Mouse (Mus musculus) liver, postnatal 0 days (tissue): ENCODE results near the gene Mto1. TPM values are rescaled to one million over a fixed set of nuclear protein-coding genes. Genes with fewer than 3 reads are reported as not detected.

Experiments used
- ATAC-seq: fragments of 200-750 bp; cut with Nextera tagmentation; 2 replicates; pipeline ENCODE4 v1.8.0; 2017; ENCODE audit warnings: mild to moderate bottlenecking, moderate library complexity
- DNase-seq: peaks from one replicate; pipeline ENCODE4 v3.0.0-alpha.2; 2016
- H3K27ac ChIP-seq: fragments of 300-500 bp; sonication (generic); 2 replicates; pipeline ENCODE4 v1.5.1; 2014; ENCODE audit warnings: antibody characterized with exemption, moderate library complexity, mild to moderate bottlenecking, low read depth
- H3K27me3 ChIP-seq: fragments of 300-500 bp; sonication (generic); 2 replicates; pipeline ENCODE4 v1.6.1; 2014; ENCODE audit warnings: low read length, control low read depth, mixed read lengths; ENCODE audit not compliant: insufficient read depth
- H3K36me3 ChIP-seq: fragments of 300-500 bp; sonication (generic); replicated peaks from 2 replicates; pipeline ENCODE4 v1.6.1; 2014; ENCODE audit warnings: mild to moderate bottlenecking, control low read depth, low read length, moderate library complexity, mixed read lengths; ENCODE audit not compliant: insufficient read depth
- H3K4me1 ChIP-seq: fragments of 300-500 bp; sonication (generic); 2 replicates; pipeline ENCODE4 v1.6.1; 2014; ENCODE audit warnings: antibody characterized with exemption, mild to moderate bottlenecking, control low read depth; ENCODE audit not compliant: insufficient read depth
- H3K4me2 ChIP-seq: fragments of 300-500 bp; sonication (generic); 2 replicates; pipeline ENCODE4 v1.6.1; 2014; ENCODE audit warnings: low read depth, mild to moderate bottlenecking, low read length, moderate library complexity, mixed read lengths
- H3K4me3 ChIP-seq: fragments of 300-500 bp; sonication (generic); 2 replicates; pipeline ENCODE4 v1.5.1; 2014; ENCODE audit warnings: low read depth, low read length
- H3K9ac ChIP-seq: fragments of 300-500 bp; sonication (generic); replicated peaks from 2 replicates; pipeline ENCODE4 v1.6.1; 2014; ENCODE audit warnings: mild to moderate bottlenecking, moderate library complexity
- H3K9me3 ChIP-seq: fragments of 300-500 bp; sonication (generic); 2 replicates; pipeline ENCODE4 v1.6.1; 2016; ENCODE audit warnings: mild to moderate bottlenecking, control low read depth, low read length, mixed read lengths
- CTCF ChIP-seq: sonication (generic); IDR thresholded peaks from 2 replicates; pipeline ENCODE4 v1.5.1; 2016; ENCODE audit warnings: antibody characterized with exemption, low read depth
- EP300 ChIP-seq: IDR thresholded peaks from 2 replicates; pipeline ENCODE4 v1.6.1; 2016; ENCODE audit warnings: antibody characterized with exemption, low read depth, mild to moderate bottlenecking
- WGBS: fragments of 180-500 bp; shearing (Covaris S2); extraction: QIAGEN DNeasy Blood & Tissue Kit; methylation state at CpG from one replicate; pipeline ENCODE4 v1.1.7; 2014; ENCODE audit not compliant: insufficient replicate concordance; 5-methylcytosine and 5-hydroxymethylcytosine counted together
- polyA plus RNA-seq: library from polyadenylated mRNA; unstranded; fragments of >200 nt; fragmentation: Nextera tagmentation; extraction: Ambion mirVana; gene quantifications from 2 replicates; pipeline ENCODE4 v1.2.1, GENCODE M21; 2015

The Mto1 gene
- polyA plus RNA-seq, 1 experiment from 2014 or later: 11.5 TPM

DNA sequence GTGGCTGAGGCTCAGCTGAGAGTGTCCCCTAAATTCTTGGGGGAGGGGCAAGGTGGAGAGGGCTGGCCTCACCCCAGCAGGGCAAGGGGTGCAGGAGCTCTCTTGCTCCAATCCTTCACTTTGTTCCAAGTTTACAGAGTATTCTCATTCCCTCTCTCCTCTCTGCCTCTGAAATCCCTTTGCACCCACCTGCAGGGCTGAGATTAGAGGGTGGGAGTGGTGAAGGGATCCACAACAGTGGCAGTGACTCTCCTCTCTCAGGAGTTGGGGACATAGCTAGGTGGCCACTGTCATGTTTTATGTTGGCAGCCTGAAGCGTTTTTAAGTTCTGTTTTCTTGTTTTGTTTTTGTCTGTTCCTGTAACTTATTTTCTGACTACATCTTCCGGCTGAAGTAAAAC is 18.5 kb upstream of the Mto1 start:
- no peaks in the 10 kb centered on the region for H3K27me3 ChIP-seq
- no peak overlapping the region for H3K4me2 ChIP-seq
- H3K4me1 ChIP-seq: peaks cover 7% of the 10 kb centered on the region
- H3K9me3 ChIP-seq: no peaks in the 10 kb centered on the region
- H3K36me3 ChIP-seq: no peaks in the 10 kb centered on the region; the same call in 1 of the 2 replicates
- 55% methylated on average over 2 of the region's 2 CpGs for WGBS
- no peak overlapping the region for H3K4me3 ChIP-seq
- ATAC-seq: no peak
- H3K9ac ChIP-seq: no peak overlapping the region
- H3K27ac ChIP-seq: no peak overlapping the region
- DNase-seq: no peak
- TF ChIP-seq CTCF (no peak), EP300 (no peak)

DNA sequence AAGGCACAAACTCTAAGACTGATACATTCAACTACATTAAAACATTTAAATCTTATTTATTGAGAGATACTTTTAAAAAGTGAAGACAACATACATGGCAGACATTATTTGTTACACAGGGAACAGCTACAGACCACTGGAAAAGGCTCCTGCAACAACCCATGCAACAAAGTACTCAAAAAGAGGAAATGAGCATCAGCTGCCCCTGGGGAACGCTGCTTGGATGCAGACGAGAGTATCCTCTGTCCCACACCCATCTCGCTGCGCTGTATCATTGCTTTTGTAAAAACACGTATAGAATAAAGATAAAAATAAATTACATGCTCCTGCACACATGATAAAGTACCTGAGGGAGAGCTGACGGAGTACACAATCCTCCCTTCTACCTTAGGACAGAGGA is 17.5 kb upstream of the Mto1 start:
- Histone ChIP-seq H3K4me3 (no peak overlapping the region), H3K27ac (no peak overlapping the region), H3K36me3 (no peaks in the 10 kb centered on the region; the same call in 1 of the 2 replicates), H3K4me2 (no peak overlapping the region), H3K4me1 (peaks cover 7% of the 10 kb centered on the region), H3K27me3 (no peaks in the 10 kb centered on the region), H3K9ac (no peak overlapping the region), H3K9me3 (no peaks in the 10 kb centered on the region)
- DNase-seq: peak; percentile 49
- 54% methylated on average over 6 of the region's 6 CpGs for WGBS
- TF ChIP-seq CTCF (no peak), EP300 (no peak)
- ATAC-seq: no peak

DNA sequence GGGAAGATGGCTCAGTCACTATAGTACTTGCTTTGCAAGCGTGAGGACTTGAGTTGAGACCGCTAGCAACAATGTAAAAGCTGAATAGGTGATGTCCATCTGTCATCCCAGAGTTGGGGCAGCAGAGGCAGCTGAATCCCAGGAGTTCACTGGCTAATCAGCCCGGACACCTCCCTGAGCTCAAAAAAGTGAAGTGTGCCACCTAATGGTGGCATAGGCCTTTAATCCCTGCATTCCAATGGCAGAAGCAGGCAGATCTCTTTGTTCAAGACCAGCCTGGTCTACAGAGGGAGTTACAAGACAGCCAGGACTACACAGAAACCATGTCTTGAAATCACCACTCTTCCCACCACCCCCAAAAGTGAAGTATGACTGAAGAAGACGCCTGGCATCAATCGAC is 15.5 kb upstream of the Mto1 start:
- peaks cover 7% of the 10 kb centered on the region for H3K4me1 ChIP-seq
- DNase-seq: no peak
- H3K9me3 ChIP-seq: no peaks in the 10 kb centered on the region
- ATAC-seq: no peak
- H3K4me3 ChIP-seq: no peak overlapping the region
- TF ChIP-seq EP300 (no peak), CTCF (peak; percentile 28)
- no peak overlapping the region for H3K27ac ChIP-seq
- WGBS: 87% methylated on average over 5 of the region's 5 CpGs
- H3K27me3 ChIP-seq: no peaks in the 10 kb centered on the region
- no peak overlapping the region for H3K9ac ChIP-seq
- no peak overlapping the region for H3K4me2 ChIP-seq
- no peaks in the 10 kb centered on the region; the same call in 1 of the 2 replicates for H3K36me3 ChIP-seq

DNA sequence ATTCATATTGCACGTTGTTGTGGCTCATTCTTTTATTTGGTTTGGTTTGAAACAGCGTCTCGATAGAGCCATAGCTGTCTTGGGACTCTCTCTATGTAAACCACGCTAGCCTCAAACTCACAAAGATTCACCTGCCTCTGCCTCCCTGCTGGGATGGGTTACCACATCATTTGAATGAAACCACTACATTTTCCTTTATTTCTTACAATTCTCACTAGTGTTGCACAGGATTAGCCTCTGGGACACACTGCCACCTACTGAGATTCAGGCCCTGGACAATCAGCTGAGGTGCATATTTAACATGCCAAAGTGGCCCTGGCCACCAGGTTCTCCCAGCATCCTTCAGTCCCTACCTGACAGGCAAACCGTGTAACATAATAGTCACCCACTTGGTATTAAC is 8.6 kb upstream of the Mto1 start:
- no peak for ATAC-seq
- no peaks in the 10 kb centered on the region for H3K36me3 ChIP-seq
- H3K9me3 ChIP-seq: no peaks in the 10 kb centered on the region
- DNase-seq: no peak
- peaks cover 35% of the 10 kb centered on the region for H3K27me3 ChIP-seq
- TF ChIP-seq CTCF (0 out of 2 replicates have a peak, but pooled peaks have one; percentile 11), EP300 (no peak)
- H3K9ac ChIP-seq: no peak overlapping the region
- no peak overlapping the region for H3K4me3 ChIP-seq
- H3K4me1 ChIP-seq: peaks cover 14% of the 10 kb centered on the region
- 63% methylated on average over 5 of the region's 5 CpGs for WGBS
- H3K27ac ChIP-seq: no peak overlapping the region
- H3K4me2 ChIP-seq: no peak overlapping the region

DNA sequence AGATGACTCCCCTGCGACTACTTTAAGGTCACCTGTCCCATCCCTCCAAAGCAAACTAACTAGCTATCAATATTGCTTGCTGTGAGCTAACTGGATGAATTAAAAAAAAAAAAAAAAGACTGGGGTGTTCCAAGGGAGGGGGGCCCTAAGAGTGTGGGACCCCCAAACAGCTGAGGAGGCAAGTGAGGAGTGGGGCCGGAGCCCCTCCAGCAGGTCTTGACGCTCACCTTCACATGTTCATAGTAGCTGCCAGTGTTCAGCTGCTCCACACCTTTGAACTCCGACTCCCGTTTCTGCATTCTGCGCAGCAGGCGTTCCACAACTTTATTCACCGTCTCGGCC is 5.8 kb upstream of the Mto1 start:
- peak; percentile 30; the same call in 1 of the 2 replicates for ATAC-seq
- no peaks in the 10 kb centered on the region for H3K9me3 ChIP-seq
- WGBS: 4% methylated on average over 9 of the region's 9 CpGs
- TF ChIP-seq CTCF (no peak), EP300 (no peak)
- H3K4me2 ChIP-seq: peak overlapping the region; percentile 84
- H3K9ac ChIP-seq: peak overlapping the region; percentile 42
- H3K4me1 ChIP-seq: peaks cover 14% of the 10 kb centered on the region
- peaks cover 46% of the 10 kb centered on the region for H3K27me3 ChIP-seq
- DNase-seq: no peak
- peak overlapping the region; percentile 50 for H3K4me3 ChIP-seq
- H3K36me3 ChIP-seq: no peaks in the 10 kb centered on the region
- H3K27ac ChIP-seq: peak overlapping the region; percentile 19; the same call in 1 of the 2 replicates

DNA sequence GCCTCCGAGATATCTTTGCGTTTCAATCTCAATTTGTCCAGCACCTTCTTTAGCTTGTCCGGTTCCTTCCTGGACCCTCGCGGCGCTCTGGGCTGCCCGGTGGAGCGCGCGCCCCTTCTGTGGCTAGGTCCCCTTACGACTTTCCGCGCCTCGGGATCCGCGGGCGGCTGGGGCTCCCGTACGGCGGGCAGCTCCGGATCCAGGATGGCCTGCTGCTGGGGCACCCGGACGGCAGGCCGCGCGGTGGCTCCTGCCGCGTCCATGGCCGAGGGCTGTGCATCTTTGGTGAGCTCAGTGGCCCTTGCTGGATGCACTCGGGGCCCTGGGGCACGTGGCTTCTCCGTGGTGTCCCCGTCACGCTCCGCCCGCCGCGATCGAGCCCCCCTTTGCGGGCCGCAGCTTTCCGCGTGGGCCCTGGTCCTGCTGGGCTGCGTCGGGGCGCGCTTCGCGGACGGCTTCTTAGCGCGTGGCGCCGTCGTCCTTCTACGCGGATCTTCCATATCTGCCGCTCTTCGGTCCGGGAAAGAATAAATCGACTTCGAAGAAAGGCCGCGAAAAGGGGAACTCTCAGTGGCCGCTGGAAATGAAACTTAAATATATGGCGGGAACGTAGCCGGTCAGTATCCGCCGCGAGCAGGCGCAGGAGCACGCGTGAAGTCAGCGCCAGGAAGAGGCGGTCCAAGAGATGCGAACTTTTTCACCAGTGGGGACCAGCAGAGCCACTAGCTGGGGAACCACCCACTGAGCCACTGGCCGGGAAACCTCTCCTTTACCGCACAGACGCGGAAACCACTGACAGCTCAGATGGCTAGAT is 5.2 kb upstream of the Mto1 start, which contains the start of gene Cgas:
Gene Cgas, minus strand, starts transcription at position 659 of the 814 bp plus-strand sequence.
- Histone ChIP-seq H3K4me1 (peaks cover 14% of the 10 kb centered on the region), H3K36me3 (no peaks in the 10 kb centered on the region), H3K27ac (peak within 1 kb of the TSS; percentile 29; the same call in 1 of the 2 replicates), H3K9ac (peak within 1 kb of the TSS; percentile 42), H3K4me3 (peak within 1 kb of the TSS; percentile 50), H3K4me2 (peak within 1 kb of the TSS; percentile 84), H3K27me3 (peaks cover 46% of the 10 kb centered on the region), H3K9me3 (no peaks in the 10 kb centered on the region)
- TF ChIP-seq CTCF: no peak
- peak; percentile 66 for ATAC-seq
- peak; percentile 70 for DNase-seq
- WGBS: under 1% methylated on average over 81 of the region's 81 CpGs
